Mouse (Mus musculus): ENCODE measurements around the gene Hsf2bp. TPM values are rescaled to one million over a fixed set of nuclear protein-coding genes. Genes with fewer than 3 reads are reported as not detected.

Gene Hsf2bp
- polyA plus RNA-seq, 1 experiment from 2014 or later = 0.45 TPM

- ATAC-seq (ENCODE audit: insufficient read depth, low FRiP score) = no peak
- Histone ChIP-seq H3K9me3 (replicated peaks; ENCODE audit: control insufficient read depth, low read length) (no peaks in the 10 kb centered on the region), H3K9ac (ENCODE audit: low read length) (no peak overlapping the region), H3K4me1 (ENCODE audit: control insufficient read depth, insufficient read depth, low read length) (0 out of 2 replicates have a peak, but pooled peaks cover 3% of the 10 kb centered on the region), H3K27ac (ENCODE audit: low read length) (no peak overlapping the region), H3K36me3 (ENCODE audit: control insufficient read depth, insufficient read depth, low read length) (peaks cover 18% of the 10 kb centered on the region; the same call in 1 of the 2 replicates), H3K4me2 (ENCODE audit: low read depth, low read length) (no peak overlapping the region), H3K4me3 (replicated peaks; ENCODE audit: low read length) (no peak overlapping the region), H3K27me3 (ENCODE audit: control insufficient read depth, insufficient read depth, low read length) (no peaks in the 10 kb centered on the region)
- WGBS = 73% methylated on average over 2 of the region's 2 CpGs
Observed at GRCm38 (mm10) chr17:32063654-32064053, 27.5 kb upstream of the Hsf2bp start.

DNA sequence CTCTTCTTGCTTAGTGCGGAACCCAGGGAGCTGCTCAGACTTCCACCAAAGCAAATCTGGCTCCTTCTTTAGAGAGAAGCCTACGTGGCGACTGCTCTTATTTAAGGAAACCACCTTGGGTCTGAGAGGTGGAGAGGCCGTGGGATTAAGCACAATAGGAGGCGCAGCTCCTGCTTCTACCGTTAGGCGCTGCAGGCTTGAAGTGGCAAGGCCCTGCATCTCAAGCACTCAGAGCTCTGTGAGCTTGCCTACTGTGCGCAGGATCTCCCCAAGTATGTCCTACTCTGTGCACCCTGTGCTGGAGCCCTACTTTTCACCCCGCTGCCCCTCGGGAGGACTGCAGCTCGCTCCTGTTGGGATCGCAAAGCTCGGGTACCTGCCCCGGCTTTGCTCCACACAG is 25.1 kb upstream of the Hsf2bp start:
- H3K9ac ChIP-seq (ENCODE audit: low read length) = no peak overlapping the region
- H3K27me3 ChIP-seq (ENCODE audit: control insufficient read depth, insufficient read depth, low read length) = no peaks in the 10 kb centered on the region
- H3K4me1 ChIP-seq (ENCODE audit: control insufficient read depth, insufficient read depth, low read length) = no peaks in the 10 kb centered on the region
- 96% methylated on average over 14 of the region's 14 CpGs for WGBS
- H3K4me3 ChIP-seq (replicated peaks; ENCODE audit: low read length) = no peak overlapping the region
- H3K9me3 ChIP-seq (replicated peaks; ENCODE audit: control insufficient read depth, low read length) = no peaks in the 10 kb centered on the region
- peaks cover 18% of the 10 kb centered on the region; the same call in 1 of the 2 replicates for H3K36me3 ChIP-seq (ENCODE audit: control insufficient read depth, insufficient read depth, low read length)
- ATAC-seq (ENCODE audit: insufficient read depth, low FRiP score) = no peak
- H3K4me2 ChIP-seq (ENCODE audit: low read depth, low read length) = no peak overlapping the region
- H3K27ac ChIP-seq (ENCODE audit: low read length) = no peak overlapping the region

DNA sequence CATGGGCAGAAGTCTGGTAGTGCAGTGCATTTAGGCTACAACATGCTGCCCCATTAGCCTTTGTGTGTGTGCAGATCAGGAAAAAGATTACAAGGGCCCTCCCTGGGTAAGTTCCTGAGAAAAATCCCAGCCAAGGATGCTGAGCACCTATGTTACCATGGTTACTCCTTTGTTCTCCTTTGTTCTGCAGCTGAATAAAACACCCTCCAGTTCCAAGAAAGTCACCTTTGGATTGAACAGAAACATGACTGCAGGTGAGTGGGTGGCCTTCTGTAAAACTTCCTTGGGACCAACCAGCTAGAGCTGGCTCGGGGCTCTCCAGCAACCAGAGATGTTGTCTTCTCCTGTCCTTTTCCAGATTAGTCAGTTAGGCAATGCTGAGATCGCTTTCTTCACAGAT is 22.9 kb upstream of the Hsf2bp start:
- Histone ChIP-seq H3K27me3 (ENCODE audit: control insufficient read depth, insufficient read depth, low read length) (no peaks in the 10 kb centered on the region), H3K9ac (ENCODE audit: low read length) (no peak overlapping the region), H3K27ac (ENCODE audit: low read length) (no peak overlapping the region), H3K4me2 (ENCODE audit: low read depth, low read length) (no peak overlapping the region), H3K4me1 (ENCODE audit: control insufficient read depth, insufficient read depth, low read length) (no peaks in the 10 kb centered on the region), H3K9me3 (replicated peaks; ENCODE audit: control insufficient read depth, low read length) (no peaks in the 10 kb centered on the region), H3K4me3 (replicated peaks; ENCODE audit: low read length) (no peak overlapping the region), H3K36me3 (ENCODE audit: control insufficient read depth, insufficient read depth, low read length) (peaks cover 18% of the 10 kb centered on the region; the same call in 1 of the 2 replicates)
- no peak for ATAC-seq (ENCODE audit: insufficient read depth, low FRiP score)
- 79% methylated on average over 2 of the region's 2 CpGs for WGBS

GRCm38 (mm10) chr17:32057843-32058242 is 21.7 kb upstream of the Hsf2bp start:
- no peaks in the 10 kb centered on the region for H3K27me3 ChIP-seq (ENCODE audit: control insufficient read depth, insufficient read depth, low read length)
- peaks cover 18% of the 10 kb centered on the region; the same call in 1 of the 2 replicates for H3K36me3 ChIP-seq (ENCODE audit: control insufficient read depth, insufficient read depth, low read length)
- no peak overlapping the region for H3K27ac ChIP-seq (ENCODE audit: low read length)
- no peak overlapping the region for H3K9ac ChIP-seq (ENCODE audit: low read length)
- WGBS = 94% methylated on average over 2 of the region's 2 CpGs
- no peak overlapping the region for H3K4me3 ChIP-seq (replicated peaks; ENCODE audit: low read length)
- H3K4me2 ChIP-seq (ENCODE audit: low read depth, low read length) = no peak overlapping the region
- no peak for ATAC-seq (ENCODE audit: insufficient read depth, low FRiP score)
- H3K4me1 ChIP-seq (ENCODE audit: control insufficient read depth, insufficient read depth, low read length) = no peaks in the 10 kb centered on the region
- H3K9me3 ChIP-seq (replicated peaks; ENCODE audit: control insufficient read depth, low read length) = no peaks in the 10 kb centered on the region

GRCm38 (mm10) chr17:32053677-32054076 is 17.5 kb upstream of the Hsf2bp start:
- Histone ChIP-seq H3K27ac (ENCODE audit: low read length) (no peak overlapping the region), H3K36me3 (ENCODE audit: control insufficient read depth, insufficient read depth, low read length) (0 out of 2 replicates have a peak, but pooled peaks cover 9% of the 10 kb centered on the region), H3K27me3 (ENCODE audit: control insufficient read depth, insufficient read depth, low read length) (no peaks in the 10 kb centered on the region), H3K4me3 (replicated peaks; ENCODE audit: low read length) (no peak overlapping the region), H3K4me1 (ENCODE audit: control insufficient read depth, insufficient read depth, low read length) (no peaks in the 10 kb centered on the region), H3K9ac (ENCODE audit: low read length) (no peak overlapping the region), H3K4me2 (ENCODE audit: low read depth, low read length) (no peak overlapping the region), H3K9me3 (replicated peaks; ENCODE audit: control insufficient read depth, low read length) (no peaks in the 10 kb centered on the region)
- no peak for ATAC-seq (ENCODE audit: insufficient read depth, low FRiP score)
- 80% methylated on average over 5 of the region's 5 CpGs for WGBS

DNA sequence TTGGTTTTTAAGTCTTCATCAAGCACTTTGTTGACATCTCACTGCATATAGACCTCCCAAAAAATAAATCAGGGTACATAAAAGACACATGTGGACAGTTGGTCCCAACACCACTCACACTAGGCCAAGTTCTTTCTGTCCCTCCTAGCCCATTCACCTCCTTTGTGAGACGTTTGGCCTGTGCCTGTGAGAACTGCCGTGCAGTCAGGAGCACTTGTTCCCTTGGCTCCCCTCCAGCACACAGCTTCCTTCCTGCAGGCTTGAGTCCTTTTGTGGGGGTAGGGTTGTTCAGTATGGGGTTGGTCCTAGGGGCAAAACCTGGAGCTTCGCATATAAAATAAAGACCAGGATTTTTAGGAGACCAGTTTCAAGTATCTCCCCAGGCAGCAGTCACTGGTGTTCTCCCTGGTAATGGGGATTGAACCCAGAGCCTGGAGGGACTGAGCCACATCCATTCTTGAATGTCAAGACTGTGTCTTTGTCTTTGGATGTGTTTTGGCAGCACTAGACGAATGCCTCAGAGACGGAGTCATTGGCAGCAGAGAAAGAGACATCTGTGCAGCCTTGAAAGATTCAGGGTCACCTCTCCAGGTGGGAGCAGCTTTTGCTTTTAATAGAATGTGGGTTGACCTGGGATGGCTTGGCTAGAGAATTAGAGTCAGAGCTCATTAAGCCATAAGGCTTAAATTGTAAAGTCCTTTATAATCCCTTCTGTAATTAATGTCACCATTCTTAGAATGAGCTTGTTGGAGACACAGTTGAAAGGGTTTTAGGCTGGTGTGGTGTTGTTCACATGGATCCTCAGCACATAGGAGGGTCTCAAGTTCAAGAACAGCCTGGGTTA is 16.3 kb upstream of the Hsf2bp start:
- no peak overlapping the region for H3K4me2 ChIP-seq (ENCODE audit: low read depth, low read length)
- H3K4me1 ChIP-seq (ENCODE audit: control insufficient read depth, insufficient read depth, low read length) = no peaks in the 10 kb centered on the region
- H3K27ac ChIP-seq (ENCODE audit: low read length) = no peak overlapping the region
- no peak overlapping the region for H3K4me3 ChIP-seq (replicated peaks; ENCODE audit: low read length)
- 0 out of 2 replicates have a peak, but pooled peaks cover 9% of the 10 kb centered on the region for H3K36me3 ChIP-seq (ENCODE audit: control insufficient read depth, insufficient read depth, low read length)
- 70% methylated on average over 5 of the region's 5 CpGs for WGBS
- H3K27me3 ChIP-seq (ENCODE audit: control insufficient read depth, insufficient read depth, low read length) = no peaks in the 10 kb centered on the region
- H3K9ac ChIP-seq (ENCODE audit: low read length) = no peak overlapping the region
- no peaks in the 10 kb centered on the region for H3K9me3 ChIP-seq (replicated peaks; ENCODE audit: control insufficient read depth, low read length)
- ATAC-seq (ENCODE audit: insufficient read depth, low FRiP score) = no peak

DNA sequence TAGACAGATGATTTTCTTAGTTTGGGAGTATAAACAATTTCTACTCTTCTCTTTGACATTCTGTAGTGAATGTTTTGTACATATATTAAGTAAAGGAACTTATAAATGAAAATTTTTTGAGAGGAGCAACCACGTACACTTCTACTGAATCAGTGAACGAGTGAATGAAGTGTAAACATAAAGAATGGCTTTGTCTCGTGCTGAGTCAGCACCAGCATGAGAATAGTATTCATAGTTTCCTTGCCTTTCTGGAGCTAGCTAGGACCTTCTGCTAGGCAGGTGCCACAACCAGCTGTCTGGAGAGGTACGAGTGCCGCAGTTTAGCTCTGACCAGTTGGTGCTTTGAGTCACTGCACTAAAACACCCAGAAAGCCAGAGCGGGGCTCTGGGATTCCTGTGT is 14.5 kb upstream of the Hsf2bp start:
- H3K4me2 ChIP-seq (ENCODE audit: low read depth, low read length) = no peak overlapping the region
- H3K4me1 ChIP-seq (ENCODE audit: control insufficient read depth, insufficient read depth, low read length) = no peaks in the 10 kb centered on the region
- no peak overlapping the region for H3K4me3 ChIP-seq (replicated peaks; ENCODE audit: low read length)
- 85% methylated on average over 6 of the region's 6 CpGs for WGBS
- H3K9me3 ChIP-seq (replicated peaks; ENCODE audit: control insufficient read depth, low read length) = no peaks in the 10 kb centered on the region
- no peak overlapping the region for H3K9ac ChIP-seq (ENCODE audit: low read length)
- 0 out of 2 replicates have a peak, but pooled peaks cover 9% of the 10 kb centered on the region for H3K36me3 ChIP-seq (ENCODE audit: control insufficient read depth, insufficient read depth, low read length)
- ATAC-seq (ENCODE audit: insufficient read depth, low FRiP score) = no peak
- H3K27ac ChIP-seq (ENCODE audit: low read length) = no peak overlapping the region
- no peaks in the 10 kb centered on the region for H3K27me3 ChIP-seq (ENCODE audit: control insufficient read depth, insufficient read depth, low read length)

DNA sequence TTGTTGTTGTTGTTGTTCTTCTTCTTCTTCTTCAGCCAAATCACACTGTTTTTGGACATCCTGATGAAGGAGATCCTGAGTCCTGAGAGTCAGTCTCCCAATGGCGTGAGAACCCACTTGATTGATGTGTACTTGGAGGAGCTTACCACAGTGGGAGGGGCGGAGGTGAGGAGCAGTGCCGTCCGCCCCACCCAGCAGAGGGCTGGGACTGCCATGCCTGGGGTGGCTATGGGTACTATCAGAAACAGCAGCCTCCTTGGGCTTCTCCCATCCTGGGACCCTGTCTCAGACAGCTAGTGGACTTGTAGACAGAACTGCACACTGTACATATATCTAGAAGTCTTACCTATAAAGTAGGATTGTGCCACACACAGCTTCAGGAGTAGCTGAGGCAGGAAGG is 13.8 kb upstream of the Hsf2bp start:
- H3K27ac ChIP-seq (ENCODE audit: low read length) = no peak overlapping the region
- H3K4me2 ChIP-seq (ENCODE audit: low read depth, low read length) = no peak overlapping the region
- H3K4me1 ChIP-seq (ENCODE audit: control insufficient read depth, insufficient read depth, low read length) = no peaks in the 10 kb centered on the region
- 75% methylated on average over 4 of the region's 4 CpGs for WGBS
- no peaks in the 10 kb centered on the region for H3K9me3 ChIP-seq (replicated peaks; ENCODE audit: control insufficient read depth, low read length)
- no peaks in the 10 kb centered on the region for H3K27me3 ChIP-seq (ENCODE audit: control insufficient read depth, insufficient read depth, low read length)
- no peak for ATAC-seq (ENCODE audit: insufficient read depth, low FRiP score)
- no peak overlapping the region for H3K4me3 ChIP-seq (replicated peaks; ENCODE audit: low read length)
- H3K36me3 ChIP-seq (ENCODE audit: control insufficient read depth, insufficient read depth, low read length) = 0 out of 2 replicates have a peak, but pooled peaks cover 9% of the 10 kb centered on the region
- H3K9ac ChIP-seq (ENCODE audit: low read length) = no peak overlapping the region

- H3K4me3 ChIP-seq (replicated peaks; ENCODE audit: low read length) = no peak overlapping the region
- H3K9me3 ChIP-seq (replicated peaks; ENCODE audit: control insufficient read depth, low read length) = no peaks in the 10 kb centered on the region
- no peak overlapping the region for H3K4me2 ChIP-seq (ENCODE audit: low read depth, low read length)
- H3K27me3 ChIP-seq (ENCODE audit: control insufficient read depth, insufficient read depth, low read length) = no peaks in the 10 kb centered on the region
- 71% methylated on average over 5 of the region's 5 CpGs for WGBS
- no peak overlapping the region for H3K9ac ChIP-seq (ENCODE audit: low read length)
- 0 out of 2 replicates have a peak, but pooled peaks cover 9% of the 10 kb centered on the region for H3K36me3 ChIP-seq (ENCODE audit: control insufficient read depth, insufficient read depth, low read length)
- H3K27ac ChIP-seq (ENCODE audit: low read length) = no peak overlapping the region
- H3K4me1 ChIP-seq (ENCODE audit: control insufficient read depth, insufficient read depth, low read length) = no peaks in the 10 kb centered on the region
- no peak for ATAC-seq (ENCODE audit: insufficient read depth, low FRiP score)
Observed at GRCm38 (mm10) chr17:32048351-32048750, 12.2 kb upstream of the Hsf2bp start.

Data from stomach, embryonic 16.5 days (tissue).